Mouse (Mus musculus): Measurements from ENCODE around the gene Ephx3. TPM values are rescaled to one million over a fixed set of nuclear protein-coding genes. Genes with fewer than 3 reads are reported as not detected.

Ephx3 gene
- total and polyA plus RNA-seq, 3 experiments, result 0.08 TPM; not detected in 2

DNA sequence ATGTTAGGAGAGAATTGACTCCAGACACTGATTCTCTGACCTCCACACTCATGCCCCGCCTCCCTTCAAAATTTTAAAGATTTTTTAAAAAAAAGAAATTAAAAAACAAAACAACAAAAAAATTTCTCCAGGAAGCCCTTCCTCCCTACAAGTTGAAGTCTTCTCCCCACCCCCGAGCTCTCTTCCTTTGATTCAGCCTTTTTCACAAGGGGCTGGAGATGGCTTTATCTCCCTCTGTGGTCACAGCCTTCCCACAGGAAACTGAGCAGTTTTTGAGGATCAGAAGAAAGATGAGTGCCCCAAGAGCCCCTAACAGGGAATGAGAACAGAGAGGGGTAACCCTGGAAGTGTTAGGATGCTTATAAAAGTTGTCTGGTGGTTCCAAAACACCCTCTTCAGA lies 16.9 kb downstream of the Ephx3 start:
- H3K9me3 ChIP-seq (replicated peaks; ENCODE audit: insufficient read depth, low read length), result no peaks in the 10 kb centered on the region
- peaks cover 0 to 35% of the 10 kb centered on the region in 2 experiments; a peak in 2 of 4 replicates for H3K36me3 ChIP-seq (ENCODE audit: control insufficient read depth in 1 of 2, insufficient read depth in 2 of 2, low read length in 2 of 2)
- H3K4me3 ChIP-seq (ENCODE audit: control insufficient read depth in 1 of 2, insufficient read depth in 1 of 2, low read depth in 2 of 2, low read length in 2 of 2), result no peak overlapping the region
- H3K27ac ChIP-seq (ENCODE audit: control insufficient read depth, low read depth, low read length), result no peak overlapping the region
- TF ChIP-seq KAT2A (conservative IDR thresholded peaks at IDR 0.05; ENCODE audit: low read depth, low read length) (no peak), TBP (IDR thresholded peaks at IDR 0.05; ENCODE audit: low read depth, low read length) (no peak), RAD21 (IDR thresholded peaks at IDR 0.05; ENCODE audit: low read depth, low read length) (no peak), NELFE (IDR thresholded peaks at IDR 0.05; ENCODE audit: low read depth, low read length) (no peak), MYC (IDR thresholded peaks at IDR 0.05; ENCODE audit: low read depth, low read length) (no peak), MAFK (IDR thresholded peaks at IDR 0.05; ENCODE audit: borderline replicate concordance, low read depth, low read length) (no peak), MAZ (IDR thresholded peaks at IDR 0.05; ENCODE audit: low read depth, low read length) (no peak), POLR2A (IDR thresholded peaks at IDR 0.05; ENCODE audit: control insufficient read depth in 1 of 2, insufficient read depth in 1 of 2, low read depth in 1 of 2, low read length in 2 of 2, poor library complexity in 1 of 2) (no peak), ETS1 (IDR thresholded peaks at IDR 0.05; ENCODE audit: low read depth, low read length) (no peak)
- no peaks in the 10 kb centered on the region for H3K79me2 ChIP-seq (ENCODE audit: control insufficient read depth, insufficient read depth, low read length, poor library complexity)
- no peaks in the 10 kb centered on the region for H3K27me3 ChIP-seq (ENCODE audit: control insufficient read depth in 1 of 2, insufficient read depth in 2 of 2, low read length in 2 of 2)
- peaks cover 19 to 37% of the 10 kb centered on the region in 2 experiments for H3K4me1 ChIP-seq (ENCODE audit: control insufficient read depth in 1 of 2, insufficient read depth in 2 of 2, low read length in 2 of 2)
- no peak overlapping the region for H3K9ac ChIP-seq (ENCODE audit: control insufficient read depth, low read depth, low read length, poor library complexity, severe bottlenecking)
- no peak for DNase-seq (ENCODE audit: low read depth, low spot score)

- no peaks in the 10 kb centered on the region for H3K79me2 ChIP-seq (ENCODE audit: control insufficient read depth, insufficient read depth, low read length, poor library complexity)
- H3K4me3 ChIP-seq (ENCODE audit: control insufficient read depth in 1 of 2, insufficient read depth in 1 of 2, low read depth in 2 of 2, low read length in 2 of 2), result no peak overlapping the region
- H3K4me1 ChIP-seq (ENCODE audit: control insufficient read depth in 1 of 2, insufficient read depth in 2 of 2, low read length in 2 of 2), result peaks cover 15 to 34% of the 10 kb centered on the region in 2 experiments
- peak; percentile 96 for DNase-seq (ENCODE audit: low read depth, low spot score)
- peak overlapping the region; percentile 84 for H3K27ac ChIP-seq (ENCODE audit: control insufficient read depth, low read depth, low read length)
- peaks cover 0 to 27% of the 10 kb centered on the region in 2 experiments; a peak in 2 of 4 replicates for H3K36me3 ChIP-seq (ENCODE audit: control insufficient read depth in 1 of 2, insufficient read depth in 2 of 2, low read length in 2 of 2)
- peak overlapping the region; percentile 11; the same call in 1 of the 2 replicates for H3K9ac ChIP-seq (ENCODE audit: control insufficient read depth, low read depth, low read length, poor library complexity, severe bottlenecking)
- H3K9me3 ChIP-seq (replicated peaks; ENCODE audit: insufficient read depth, low read length), result no peaks in the 10 kb centered on the region
- H3K27me3 ChIP-seq (ENCODE audit: control insufficient read depth in 1 of 2, insufficient read depth in 2 of 2, low read length in 2 of 2), result no peaks in the 10 kb centered on the region
- TF ChIP-seq ZC3H11A (IDR thresholded peaks at IDR 0.05; ENCODE audit: low read depth, low read length) (no peak), GATA1 (IDR thresholded peaks at IDR 0.05; ENCODE audit: low read depth, low read length) (peak; percentile 90), RAD21 (IDR thresholded peaks at IDR 0.05; ENCODE audit: low read depth, low read length) (no peak), POLR2AphosphoS5 (IDR thresholded peaks at IDR 0.05; ENCODE audit: borderline replicate concordance, low read depth, low read length) (no peak), MYB (IDR thresholded peaks at IDR 0.05; ENCODE audit: low read depth, low read length) (peak; percentile 83), GABPA (IDR thresholded peaks at IDR 0.05; ENCODE audit: low read depth, low read length) (peak; percentile 87), EP300 (IDR thresholded peaks at IDR 0.05; ENCODE audit: low read depth in 1 of 2, low read length in 2 of 2) (peak; percentile 93 to 96), MAZ (IDR thresholded peaks at IDR 0.05; ENCODE audit: low read depth, low read length) (no peak), USF1 (IDR thresholded peaks at IDR 0.05; ENCODE audit: low read depth, low read length) (peak; percentile 69), NRF1 (IDR thresholded peaks at IDR 0.05; ENCODE audit: insufficient read depth, low read depth, low read length, poor library complexity, severe bottlenecking) (no peak), BHLHE40 (IDR thresholded peaks at IDR 0.05; ENCODE audit: borderline replicate concordance, low read depth, low read length) (no peak; the same call in 1 of the 2 replicates), KAT2A (conservative IDR thresholded peaks at IDR 0.05; ENCODE audit: low read depth, low read length) (no peak), POLR2AphosphoS2 (IDR thresholded peaks at IDR 0.05; ENCODE audit: low read length) (no peak), RCOR1 (IDR thresholded peaks at IDR 0.05; ENCODE audit: low read depth, low read length) (peak; percentile 24), SIN3A (IDR thresholded peaks at IDR 0.05; ENCODE audit: low read length) (peak; percentile 68), HCFC1 (IDR thresholded peaks at IDR 0.05; ENCODE audit: low read depth, low read length) (no peak), TCF12 (IDR thresholded peaks at IDR 0.05; ENCODE audit: low read depth, low read length) (peak; percentile 87), MAFK (IDR thresholded peaks at IDR 0.05; ENCODE audit: borderline replicate concordance, low read depth, low read length) (peak; percentile 100), NELFE (IDR thresholded peaks at IDR 0.05; ENCODE audit: low read depth, low read length) (no peak), MXI1 (IDR thresholded peaks at IDR 0.05; ENCODE audit: low read depth, low read length) (peak; percentile 58; the same call in 1 of the 2 replicates), ZMIZ1 (IDR thresholded peaks at IDR 0.05; ENCODE audit: low read depth, low read length) (no peak), POLR2A (IDR thresholded peaks at IDR 0.05; ENCODE audit: control insufficient read depth in 1 of 2, insufficient read depth in 1 of 2, low read depth in 1 of 2, low read length in 2 of 2, poor library complexity in 1 of 2) (peak in 1 of 2 experiments; percentile 41; a peak in 1 of 4 replicates), ETS1 (IDR thresholded peaks at IDR 0.05; ENCODE audit: low read depth, low read length) (peak; percentile 96), ZKSCAN1 (IDR thresholded peaks at IDR 0.05; ENCODE audit: low read depth, low read length) (no peak), MYC (IDR thresholded peaks at IDR 0.05; ENCODE audit: low read depth, low read length) (peak; percentile 80), CHD1 (IDR thresholded peaks at IDR 0.05; ENCODE audit: low read depth, low read length) (no peak), E2F4 (IDR thresholded peaks at IDR 0.05; ENCODE audit: borderline replicate concordance, low read depth, low read length) (no peak), TAL1 (IDR thresholded peaks at IDR 0.05; ENCODE audit: low read length) (peak; percentile 70)
Measured at GRCm38 (mm10) chr17:32169518-32170225, 19.7 kb downstream of the Ephx3 start.

Measured in MEL (cell line).